21 mouse cellular contexts compared by ENCODE assay signal in the genomic region with DNA sequence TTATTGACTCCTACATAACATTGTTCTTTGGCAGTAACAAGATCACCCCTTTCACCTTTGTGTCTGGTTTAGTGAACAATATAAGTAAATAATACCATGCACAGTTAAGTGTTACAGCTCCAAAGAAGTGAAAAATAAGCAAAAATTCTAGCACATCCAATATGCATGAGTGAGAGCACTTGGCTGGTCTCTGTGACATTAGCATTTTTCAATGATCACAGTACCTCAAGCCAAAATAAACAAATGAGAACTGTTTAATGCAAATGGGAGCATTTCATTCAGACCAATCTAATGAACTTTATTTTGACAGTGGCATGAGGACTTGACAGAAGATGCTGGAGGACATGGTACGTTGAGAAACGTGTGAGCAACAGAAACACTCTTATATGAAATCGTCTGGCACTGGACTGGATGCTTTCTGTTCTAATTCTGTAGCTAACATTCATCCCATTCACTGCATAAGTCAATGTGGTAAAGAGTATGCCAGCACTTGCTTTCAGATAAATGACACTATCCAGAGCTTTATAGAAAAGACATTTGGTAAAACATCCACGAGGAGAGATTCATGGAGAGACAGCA. TPM values are rescaled to one million over a fixed set of nuclear protein-coding genes. Genes with fewer than 3 reads are reported as not detected.
DNase-seq lines count a peak whose midpoint lies in the region; ATAC-seq and TF ChIP-seq lines count a peak whose summit lies in the region.
"Had no signal": no experiment of that assay in that cellular context is flagged by ENCODE, and none has a peak within 500 bp of the region (broad histone marks: within the 10 kb centered on the region; RNA-seq: fewer than 3 reads in every experiment).

No protein-coding gene starts in this region.

- H3K36me3 ChIP-seq in forebrain, embryonic 13.5 days (ENCODE audit: poor library complexity, severe bottlenecking) = no peaks in the 10 kb centered on the region
- H3K36me3 ChIP-seq in forebrain, embryonic 11.5 days (ENCODE audit: control insufficient read depth, insufficient read depth, low read length) = no peaks in the 10 kb centered on the region
- H3K36me3 ChIP-seq in forebrain, embryonic 15.5 days = no peaks in the 10 kb centered on the region
- H3K36me3 ChIP-seq in forebrain, embryonic 12.5 days (replicated peaks) = no peaks in the 10 kb centered on the region
- no peaks in the 10 kb centered on the region for H3K36me3 ChIP-seq in CH12.LX (replicated peaks in 1 of 2; ENCODE audit: control insufficient read depth in 1 of 2, insufficient read depth in 1 of 2, low read length in 1 of 2)
- H3K36me3 ChIP-seq in forebrain, embryonic 16.5 days (ENCODE audit: control insufficient read depth, insufficient read depth) = no peaks in the 10 kb centered on the region
- H3K36me3 ChIP-seq: embryonic facial prominence, embryonic 10.5 days; embryonic facial prominence, embryonic 12.5 days had no signal

- no peak for TF ChIP-seq RAD21 in CH12.LX (IDR thresholded peaks at IDR 0.05; ENCODE audit: low read depth, low read length)

- peak; percentile 65; the same call in 1 of the 2 replicates for ATAC-seq in forebrain, embryonic 13.5 days
- ATAC-seq in forebrain, embryonic 11.5 days (replicated peaks; ENCODE audit: low FRiP score) = no peak
- peak; percentile 80 for ATAC-seq in forebrain, embryonic 15.5 days (replicated peaks)
- ATAC-seq in forebrain, embryonic 12.5 days (ENCODE audit: low FRiP score) = no peak
- peak; percentile 90 for ATAC-seq in forebrain, embryonic 16.5 days
- ATAC-seq: CD4-positive, CD25-positive, alpha-beta regulatory T cell, adult 4 months had no signal

- H3K27me3 ChIP-seq in forebrain, embryonic 13.5 days = no peaks in the 10 kb centered on the region
- no peaks in the 10 kb centered on the region for H3K27me3 ChIP-seq in forebrain, embryonic 11.5 days (ENCODE audit: control insufficient read depth, insufficient read depth, low read length)
- no peaks in the 10 kb centered on the region for H3K27me3 ChIP-seq in forebrain, embryonic 15.5 days
- no peaks in the 10 kb centered on the region for H3K27me3 ChIP-seq in forebrain, embryonic 12.5 days
- no peaks in the 10 kb centered on the region for H3K27me3 ChIP-seq in CH12.LX (replicated peaks)
- H3K27me3 ChIP-seq in forebrain, embryonic 16.5 days (replicated peaks; ENCODE audit: control insufficient read depth, insufficient read depth, low read length) = no peaks in the 10 kb centered on the region
- H3K27me3 ChIP-seq: embryonic facial prominence, embryonic 12.5 days had no signal

- no peak for TF ChIP-seq EP300 in CH12.LX (IDR thresholded peaks at IDR 0.05; ENCODE audit: low read length)

- intact Hi-C loops in left cerebral cortex, postnatal 14 days (cut with DNase I) = no loop called here

- no peak for TF ChIP-seq CTCF in CH12.LX (conservative IDR thresholded peaks at IDR 0.05 in 1 of 2, IDR thresholded peaks at IDR 0.05 in 1 of 2; ENCODE audit: low read depth in 2 of 2, low read length in 2 of 2)

- no peak overlapping the region for H3K4me3 ChIP-seq in forebrain, embryonic 13.5 days
- no peak overlapping the region for H3K4me3 ChIP-seq in forebrain, embryonic 11.5 days (ENCODE audit: low read depth, low read length)
- no peak overlapping the region for H3K4me3 ChIP-seq in forebrain, embryonic 15.5 days
- no peak overlapping the region for H3K4me3 ChIP-seq in forebrain, embryonic 12.5 days (replicated peaks)
- H3K4me3 ChIP-seq in CH12.LX (replicated peaks in 1 of 3; ENCODE audit: low read depth in 2 of 3, low read length in 2 of 3, poor library complexity in 1 of 3) = no peak overlapping the region
- no peak overlapping the region for H3K4me3 ChIP-seq in forebrain, embryonic 16.5 days (replicated peaks; ENCODE audit: low read length)
- H3K4me3 ChIP-seq: embryonic facial prominence, embryonic 10.5 days; embryonic facial prominence, embryonic 12.5 days had no signal

- in situ Hi-C loops in CH12.LX (cut with MboI; ENCODE audit: low pct_ligation_motif_present, low pct_unique_long_range_greater_than_20kb, low sequenced_read_pairs) = no loop called here

- no peak overlapping the region for H3K9ac ChIP-seq in forebrain, embryonic 13.5 days
- H3K9ac ChIP-seq in forebrain, embryonic 11.5 days (ENCODE audit: low read length) = no peak overlapping the region
- H3K9ac ChIP-seq in forebrain, embryonic 15.5 days (replicated peaks) = no peak overlapping the region
- H3K9ac ChIP-seq in forebrain, embryonic 12.5 days = no peak overlapping the region
- no peak overlapping the region for H3K9ac ChIP-seq in CH12.LX (ENCODE audit: insufficient read depth, low read depth)
- no peak overlapping the region for H3K9ac ChIP-seq in forebrain, embryonic 16.5 days (replicated peaks; ENCODE audit: low read depth, low read length)
- H3K9ac ChIP-seq: embryonic facial prominence, embryonic 12.5 days had no signal

- no peak overlapping the region for H3K4me2 ChIP-seq in forebrain, embryonic 13.5 days
- no peak overlapping the region for H3K4me2 ChIP-seq in forebrain, embryonic 11.5 days (ENCODE audit: low read depth, low read length, severe bottlenecking)
- no peak overlapping the region for H3K4me2 ChIP-seq in forebrain, embryonic 15.5 days (replicated peaks)
- no peak overlapping the region for H3K4me2 ChIP-seq in forebrain, embryonic 12.5 days
- H3K4me2 ChIP-seq in CH12.LX (ENCODE audit: insufficient read depth, low read depth, poor library complexity, severe bottlenecking) = peak overlapping the region; percentile 24; the same call in 1 of the 2 replicates
- no peak overlapping the region for H3K4me2 ChIP-seq in forebrain, embryonic 16.5 days (ENCODE audit: low read length)
- H3K4me2 ChIP-seq: embryonic facial prominence, embryonic 12.5 days had no signal

- TF ChIP-seq POLR2A in CH12.LX (IDR thresholded peaks at IDR 0.05; ENCODE audit: low read depth, low read length) = no peak

- H3K9me3 ChIP-seq in forebrain, embryonic 13.5 days (replicated peaks) = no peaks in the 10 kb centered on the region
- H3K9me3 ChIP-seq in forebrain, embryonic 11.5 days (ENCODE audit: control insufficient read depth, low read length) = no peaks in the 10 kb centered on the region
- no peaks in the 10 kb centered on the region for H3K9me3 ChIP-seq in forebrain, embryonic 15.5 days
- no peaks in the 10 kb centered on the region for H3K9me3 ChIP-seq in forebrain, embryonic 12.5 days
- H3K9me3 ChIP-seq in CH12.LX (replicated peaks; ENCODE audit: low read length) = no peaks in the 10 kb centered on the region
- no peaks in the 10 kb centered on the region for H3K9me3 ChIP-seq in forebrain, embryonic 16.5 days (ENCODE audit: control insufficient read depth, low read length)
- H3K9me3 ChIP-seq: embryonic facial prominence, embryonic 10.5 days; embryonic facial prominence, embryonic 12.5 days had no signal

- H3K27ac ChIP-seq in forebrain, embryonic 13.5 days = no peak overlapping the region
- H3K27ac ChIP-seq in forebrain, embryonic 11.5 days (ENCODE audit: low read depth, low read length) = no peak overlapping the region
- no peak overlapping the region for H3K27ac ChIP-seq in forebrain, embryonic 15.5 days (replicated peaks)
- no peak overlapping the region for H3K27ac ChIP-seq in forebrain, embryonic 12.5 days
- no peak overlapping the region for H3K27ac ChIP-seq in CH12.LX (ENCODE audit: insufficient read depth, low read depth)
- no peak overlapping the region for H3K27ac ChIP-seq in forebrain, embryonic 16.5 days (ENCODE audit: low read length)
- H3K27ac ChIP-seq: embryonic facial prominence, embryonic 10.5 days; embryonic facial prominence, embryonic 12.5 days had no signal

- dilution Hi-C loops in CH12.LX (cut with MboI; ENCODE audit: extremely low pct_ligation_motif_present, extremely low pct_unique_long_range_greater_than_20kb, low sequenced_read_pairs) = no loop called here

- no peak for DNase-seq in forebrain, embryonic 11.5 days (ENCODE audit: low spot score)
- no peak for DNase-seq in CH12.LX (ENCODE audit: extremely low read depth)
- no peak for DNase-seq in layer of hippocampus, postnatal 10 days (ENCODE audit: low spot score in 2 of 2)
- no peak for DNase-seq in left cerebral cortex, postnatal 14 days (ENCODE audit: low spot score in 2 of 2)
- DNase-seq: adrenal gland, adult 2 months; adrenal gland, postnatal 10 days; adrenal gland, postnatal 25 days; B cell, adult 2 months; cerebellum, adult 11-12 months; cerebellum, adult 2 months; cerebellum, adult 9-10 months; cerebellum, postnatal 10 days; cerebellum, postnatal 25 days had no signal

- no peaks in the 10 kb centered on the region for H3K4me1 ChIP-seq in forebrain, embryonic 13.5 days
- H3K4me1 ChIP-seq in forebrain, embryonic 11.5 days (replicated peaks; ENCODE audit: control insufficient read depth, insufficient read depth, low read length) = no peaks in the 10 kb centered on the region
- peaks cover 3% of the 10 kb centered on the region; the same call in 1 of the 2 replicates for H3K4me1 ChIP-seq in forebrain, embryonic 15.5 days
- H3K4me1 ChIP-seq in forebrain, embryonic 12.5 days = no peaks in the 10 kb centered on the region
- H3K4me1 ChIP-seq in CH12.LX (ENCODE audit: control insufficient read depth in 1 of 2, insufficient read depth in 2 of 2) = no peaks in the 10 kb centered on the region
- 0 out of 2 replicates have a peak, but pooled peaks cover 3% of the 10 kb centered on the region for H3K4me1 ChIP-seq in forebrain, embryonic 16.5 days (replicated peaks; ENCODE audit: control insufficient read depth, insufficient read depth, low read length)
- H3K4me1 ChIP-seq: embryonic facial prominence, embryonic 10.5 days; embryonic facial prominence, embryonic 12.5 days had no signal

- 70% methylated on average over 4 of the region's 4 CpGs for WGBS in forebrain, embryonic 13.5 days
- 89% methylated on average over 4 of the region's 4 CpGs for WGBS in forebrain, embryonic 11.5 days
- WGBS in forebrain, embryonic 15.5 days = 40% methylated on average over 4 of the region's 4 CpGs
- 80% methylated on average over 4 of the region's 4 CpGs for WGBS in forebrain, embryonic 12.5 days
- 32% methylated on average over 4 of the region's 4 CpGs for WGBS in forebrain, embryonic 16.5 days

- H3K79me2 ChIP-seq in CH12.LX (replicated peaks; ENCODE audit: control insufficient read depth, extremely low read depth, insufficient read depth, poor library complexity, severe bottlenecking) = no peaks in the 10 kb centered on the region

TF ChIP-seq in CH12.LX, 34 proteins besides CTCF, POLR2A, EP300 and RAD21 (continues in another document):
- no peak for TF ChIP-seq ZC3H11A (IDR thresholded peaks at IDR 0.05; ENCODE audit: low read depth, low read length)

RNA-seq across cellular contexts. Expression of gene Alcam, which starts 45.0 kb away (rescaled TPM):
- polyA plus RNA-seq in forebrain, embryonic 13.5 days (2015; fragmentation: Nextera tagmentation; extraction: Ambion mirVana) = 15.2 and 16.1 TPM in 2 replicates
- 52.5 and 66.3 TPM in 2 replicates for polyA plus RNA-seq in forebrain, embryonic 11.5 days (2014; fragmentation: Nextera tagmentation; extraction: Ambion mirVana)
- 20.7 and 22.5 TPM in 2 replicates for polyA plus RNA-seq in forebrain, embryonic 15.5 days (2015; fragmentation: Nextera tagmentation; extraction: Ambion mirVana)
- polyA plus RNA-seq in forebrain, embryonic 12.5 days (2016; fragmentation: Nextera tagmentation; extraction: Ambion mirVana) = 17.4 and 30.5 TPM in 2 replicates
- 56.7 and 70.6 TPM in 2 replicates for total RNA-seq in CH12.LX (2012; rRNA removed)
- 26.3 and 31.5 TPM in 2 replicates for total RNA-seq in CH12.LX (2014; rRNA removed)
- polyA plus RNA-seq in CH12.LX (2012; ENCODE audit: insufficient read length, low read depth) = 51.3 and 54.6 TPM in 2 replicates
- polyA plus RNA-seq in forebrain, embryonic 16.5 days (2015; fragmentation: Nextera tagmentation; extraction: Ambion mirVana) = 28.6 and 32.4 TPM in 2 replicates
- total RNA-seq in layer of hippocampus, postnatal 10 days (2021) = 100 to 1,000 TPM; 127 to 135 TPM
- total RNA-seq in left cerebral cortex, postnatal 14 days (2021) = 100 to 1,000 TPM; 130 to 145 TPM
- total RNA-seq: MEL had no signal

Comparison
In these comparisons a context has a peak if more than half of its experiments do, and no peak if none do; other contexts are left out.
1. ATAC-seq: peak in forebrain, embryonic 13.5 days (single experiment), forebrain, embryonic 15.5 days (single experiment) and forebrain, embryonic 16.5 days (single experiment); none in forebrain, embryonic 11.5 days (single experiment) and forebrain, embryonic 12.5 days (single experiment).